Mouse (Mus musculus) urinary bladder, postnatal 10 days (tissue): ENCODE results near the gene Camta1.

ENCODE experiments used
- DNase-seq: peaks from one replicate; pipeline ENCODE4 v3.0.0; 2022; ENCODE audit warnings: low spot score

Gene Camta1

DNA sequence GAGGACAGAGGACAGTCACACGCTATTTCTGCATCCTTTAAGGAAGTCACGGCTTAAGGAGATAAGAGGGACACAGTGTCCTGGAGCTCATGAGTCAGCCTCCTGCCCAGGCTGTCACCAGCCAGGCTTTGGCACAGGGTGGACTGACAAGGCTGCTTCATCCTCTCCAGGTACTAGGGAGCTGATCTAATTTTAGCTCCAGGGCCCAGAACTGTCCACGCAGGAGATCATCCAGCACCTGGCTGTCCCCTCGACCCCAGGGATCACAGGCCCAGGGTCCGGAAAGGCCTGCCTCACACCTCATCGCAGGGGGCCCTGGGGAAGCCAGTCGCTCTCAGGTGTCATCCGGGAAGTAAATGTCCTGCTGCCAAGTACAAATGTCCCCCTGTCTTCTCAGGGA lies 341.6 kb downstream of the Camta1 start:
- DNase-seq, result no peak

DNA sequence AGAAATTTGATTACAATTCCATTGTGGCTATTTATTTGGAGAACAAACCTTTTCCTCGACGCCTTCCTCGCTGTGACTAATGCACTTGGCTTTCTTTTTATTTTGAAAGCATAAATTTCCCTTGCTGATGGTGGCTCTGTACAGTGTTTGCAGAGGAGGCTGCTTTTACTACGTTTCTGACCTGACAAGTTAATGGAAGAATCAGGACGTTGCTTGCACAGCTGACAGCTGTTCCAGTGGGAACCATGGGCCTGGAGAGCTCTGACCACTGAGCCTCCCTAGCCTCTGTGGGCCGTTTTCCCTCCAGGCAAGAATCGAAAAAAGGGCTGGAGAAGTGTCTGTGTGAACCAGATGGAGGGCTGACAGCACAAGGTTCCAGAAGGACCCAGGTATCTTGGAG lies 342.7 kb downstream of the Camta1 start:
- DNase-seq, result no peak

DNA sequence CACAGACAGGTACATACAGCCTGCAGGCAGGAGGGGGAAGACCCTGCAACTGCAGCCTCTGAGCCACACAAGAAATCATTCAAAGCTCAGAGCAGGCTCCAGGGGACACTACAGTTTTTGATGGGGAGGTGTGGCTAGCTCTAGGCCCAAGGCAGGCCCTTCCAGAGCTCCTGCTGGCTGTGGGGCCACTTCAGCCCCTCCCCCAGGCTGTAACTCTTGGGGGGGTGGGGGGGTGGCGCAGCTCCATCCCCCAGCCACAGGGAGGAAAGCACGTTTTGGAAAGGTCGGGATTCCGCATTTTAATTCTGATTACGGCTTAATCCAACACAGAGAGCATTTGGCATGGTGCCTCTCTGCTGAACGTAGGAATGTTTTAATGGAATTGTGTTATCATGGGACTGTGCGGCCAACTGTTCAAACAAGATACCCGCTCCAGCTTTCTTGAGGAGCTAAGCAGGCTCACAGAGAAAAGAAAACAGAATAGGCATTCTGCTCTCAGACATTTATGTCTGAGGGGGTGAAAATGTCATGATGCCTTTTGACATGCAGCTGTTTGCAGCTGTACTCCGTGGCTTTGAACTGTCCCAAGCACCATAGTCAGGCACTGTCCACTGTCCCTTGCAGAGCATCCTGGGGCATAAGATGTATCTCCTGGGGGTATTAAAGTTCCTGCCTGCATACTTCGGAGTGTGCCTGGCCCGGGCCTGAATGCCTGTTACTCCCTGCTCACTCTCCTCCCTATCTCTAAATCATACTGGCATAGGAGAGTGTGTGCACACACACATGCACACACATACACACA lies 344.5 kb downstream of the Camta1 start:
- no peak for DNase-seq

DNA sequence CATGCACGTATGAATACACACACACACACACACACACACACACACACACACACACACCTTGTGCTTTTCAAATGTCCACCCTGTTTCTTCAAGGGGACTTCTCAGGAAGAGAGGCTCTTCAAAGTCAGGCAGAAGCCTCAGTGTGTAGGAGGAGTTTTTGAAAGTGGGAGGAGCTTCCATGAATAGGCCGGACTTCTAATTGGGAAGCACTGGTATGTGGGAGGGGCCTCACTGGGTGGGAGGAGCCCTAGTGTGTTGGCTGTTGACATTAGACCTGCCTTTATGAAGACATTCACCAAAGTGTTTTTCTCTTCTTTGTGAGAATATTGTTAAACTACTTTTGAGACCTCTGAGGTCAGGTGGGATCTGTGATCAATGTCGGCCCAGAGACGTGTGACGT lies 346.4 kb downstream of the Camta1 start:
- no peak for DNase-seq

DNA sequence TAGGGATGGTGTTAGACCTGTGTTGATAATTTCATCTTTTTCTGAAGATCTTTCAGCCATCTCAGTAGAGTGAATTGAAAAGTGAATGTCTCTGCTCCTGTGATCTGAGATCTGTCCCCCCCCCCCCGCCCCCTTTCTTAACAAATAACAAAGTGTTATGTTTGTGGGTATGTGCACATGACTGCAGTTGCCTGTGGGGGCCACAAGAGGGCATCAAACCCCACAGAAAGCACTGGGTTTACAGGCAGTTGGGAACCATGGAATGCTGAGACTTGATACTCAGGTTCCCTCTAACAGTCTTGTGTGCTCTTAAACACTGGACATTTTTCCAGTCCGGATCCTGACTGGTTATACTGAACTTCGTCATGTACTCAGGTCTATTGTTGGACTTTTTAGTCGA lies 350.6 kb downstream of the Camta1 start:
- no peak for DNase-seq

DNA sequence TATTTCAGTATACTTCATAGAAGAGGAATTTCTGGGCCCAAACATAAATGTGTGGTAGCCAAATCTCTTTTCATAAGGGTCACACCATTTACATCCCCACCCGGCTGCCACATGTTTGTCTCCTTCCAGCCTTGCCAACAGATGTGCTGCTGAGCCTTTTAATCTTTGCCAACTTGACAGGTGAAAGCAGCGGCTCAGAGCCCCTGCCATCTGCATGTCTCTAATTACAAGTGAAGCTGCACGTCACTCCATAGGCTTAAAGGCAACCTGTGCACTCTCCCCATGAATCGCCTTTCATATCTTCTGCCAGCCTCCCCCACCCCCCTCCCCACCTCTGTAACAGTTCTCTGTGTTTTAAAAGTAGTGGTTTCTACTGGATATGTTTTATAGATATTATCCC lies 351.3 kb downstream of the Camta1 start:
- DNase-seq, result no peak

DNA sequence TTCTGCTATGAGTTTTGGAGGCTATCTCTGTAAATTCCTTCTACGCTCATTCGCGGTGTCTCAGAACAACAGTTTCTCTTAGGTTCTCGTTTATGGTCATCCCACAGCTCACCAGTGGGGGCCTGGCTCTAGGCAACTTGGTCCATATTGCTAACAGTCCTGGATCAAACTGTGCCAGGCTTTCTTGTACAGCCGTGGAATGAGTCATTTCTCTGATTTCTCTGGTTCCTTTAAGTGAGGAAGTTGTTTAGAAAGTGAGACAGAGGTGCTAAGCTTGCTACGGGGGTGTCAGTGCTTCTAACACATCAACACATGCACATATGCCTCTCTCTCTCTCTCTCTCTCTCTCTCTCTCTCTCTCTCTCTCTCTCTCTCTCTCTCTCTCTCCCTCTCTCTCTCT lies 355.0 kb downstream of the Camta1 start:
- DNase-seq, result no peak

DNA sequence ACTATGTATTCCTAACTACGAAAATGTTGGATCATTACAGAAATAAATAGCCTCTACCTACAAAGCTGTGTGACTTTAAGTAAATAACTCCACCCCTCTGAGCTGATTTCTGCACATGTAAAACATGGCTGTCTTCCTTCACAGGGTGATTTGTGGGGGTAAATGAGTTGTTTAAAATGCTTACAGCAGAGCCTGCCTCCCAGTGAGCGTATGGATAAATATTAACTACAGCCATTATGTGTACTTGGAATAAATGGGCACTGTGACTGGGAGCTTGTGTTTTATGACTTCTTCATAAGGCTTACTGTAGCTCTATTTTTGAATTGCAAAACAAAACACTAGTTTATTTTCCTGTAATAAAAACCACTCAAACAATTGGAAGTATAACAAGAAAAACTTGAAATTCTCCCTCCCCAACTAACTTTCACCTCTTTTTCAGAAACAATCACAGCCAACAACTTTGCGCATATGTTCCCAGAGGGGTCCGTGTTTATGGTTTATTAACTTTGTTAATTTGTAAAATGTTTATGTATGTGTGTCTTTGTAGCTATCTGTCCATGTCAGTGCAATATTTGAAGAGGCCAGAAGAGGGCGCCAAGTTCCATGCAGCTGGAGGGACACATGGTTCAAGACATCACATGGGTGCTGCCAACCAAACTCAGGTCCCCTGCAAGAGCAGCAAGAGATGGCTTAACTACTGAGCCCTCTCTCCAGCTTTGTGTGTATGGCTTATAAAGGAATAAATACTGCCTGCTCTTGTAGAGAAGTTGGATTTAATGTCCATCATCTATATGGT lies 363.0 kb downstream of the Camta1 start:
- DNase-seq, result no peak

DNA sequence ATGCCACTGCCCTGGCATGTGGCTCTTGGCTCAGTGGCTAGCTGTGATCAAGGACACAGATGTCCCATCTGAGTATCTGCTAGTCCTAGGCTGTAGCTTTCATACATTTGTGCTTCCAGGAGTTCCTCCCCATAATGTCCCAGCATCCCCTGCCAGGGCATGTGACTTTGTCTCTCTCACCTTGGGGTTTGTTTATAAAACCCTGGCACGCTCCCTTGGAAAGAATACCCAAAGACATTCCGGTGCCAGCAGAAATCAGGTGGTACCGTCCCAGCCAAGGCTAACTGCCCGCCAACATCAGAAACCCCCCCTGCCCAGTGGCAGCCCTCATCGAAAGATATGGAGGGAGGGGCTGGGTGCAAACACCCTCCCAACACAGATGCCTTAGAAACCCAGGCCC lies 365.1 kb downstream of the Camta1 start:
- DNase-seq, result no peak

DNA sequence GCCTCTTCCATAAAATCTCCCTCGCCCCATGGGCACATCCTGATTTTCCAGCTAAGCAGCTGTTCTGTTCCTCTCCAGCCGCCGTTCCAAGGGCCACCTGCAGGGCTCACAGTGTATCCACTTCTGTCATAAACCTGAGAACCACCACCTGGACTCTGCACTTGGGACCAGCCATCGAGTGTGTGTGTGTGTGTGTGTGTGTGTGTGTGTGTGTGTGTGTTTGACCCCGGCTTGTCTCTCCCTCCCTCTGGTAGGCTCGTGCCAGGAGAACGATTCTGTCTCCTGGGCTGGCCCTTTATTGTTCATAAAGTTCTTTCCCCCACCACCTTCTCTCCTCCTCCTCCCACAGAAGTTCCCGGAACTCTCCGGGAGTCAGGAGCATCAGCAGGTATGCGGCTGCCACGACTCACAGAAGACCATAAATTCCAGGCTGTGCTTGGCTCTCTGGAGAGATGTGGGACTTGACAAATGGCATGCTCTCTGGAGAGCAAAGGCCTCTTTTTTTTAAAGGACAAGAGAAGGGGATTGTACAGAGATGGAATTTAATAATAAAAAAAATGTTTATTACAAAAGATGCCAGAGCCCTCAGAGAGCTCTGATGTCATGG lies 366.3 kb downstream of the Camta1 start:
- no peak for DNase-seq

DNA sequence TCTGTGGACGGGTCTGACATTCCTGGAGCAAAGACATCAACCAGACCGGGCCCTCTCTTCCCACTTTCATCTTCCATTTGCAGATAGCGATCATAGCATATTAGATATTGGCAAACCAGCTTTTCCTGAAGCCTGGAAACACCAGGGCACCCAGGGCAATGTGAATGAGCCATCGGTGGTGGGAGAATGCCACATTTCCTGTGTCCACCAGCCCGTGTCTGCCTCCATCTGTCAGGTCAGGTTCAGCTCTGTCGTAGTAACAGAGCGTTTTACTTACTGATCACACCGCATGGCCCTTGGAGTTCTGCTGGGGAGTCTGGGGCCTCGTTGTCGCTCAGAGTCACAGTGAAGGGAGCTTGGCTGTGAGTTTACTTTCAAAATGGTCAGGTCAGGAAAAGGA lies 368.9 kb downstream of the Camta1 start:
- DNase-seq, result no peak

DNA sequence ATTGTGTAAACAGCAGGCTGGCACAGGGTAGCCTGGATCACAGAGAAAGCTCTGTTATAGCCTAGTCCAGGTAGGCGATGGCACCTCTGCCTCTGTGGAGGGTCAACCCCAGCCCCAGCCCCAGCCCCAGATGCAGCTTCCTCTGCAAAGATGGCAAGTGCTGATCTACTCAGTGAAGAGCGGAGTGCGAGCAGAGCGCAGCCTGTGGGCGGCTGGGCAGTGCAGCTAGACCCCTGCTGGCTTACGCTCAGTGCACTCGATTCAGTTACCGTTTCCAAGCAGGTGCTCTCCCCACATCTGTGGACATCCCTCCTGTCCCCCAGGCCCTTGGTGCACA lies 377.7 kb downstream of the Camta1 start:
- DNase-seq, result no peak

DNA sequence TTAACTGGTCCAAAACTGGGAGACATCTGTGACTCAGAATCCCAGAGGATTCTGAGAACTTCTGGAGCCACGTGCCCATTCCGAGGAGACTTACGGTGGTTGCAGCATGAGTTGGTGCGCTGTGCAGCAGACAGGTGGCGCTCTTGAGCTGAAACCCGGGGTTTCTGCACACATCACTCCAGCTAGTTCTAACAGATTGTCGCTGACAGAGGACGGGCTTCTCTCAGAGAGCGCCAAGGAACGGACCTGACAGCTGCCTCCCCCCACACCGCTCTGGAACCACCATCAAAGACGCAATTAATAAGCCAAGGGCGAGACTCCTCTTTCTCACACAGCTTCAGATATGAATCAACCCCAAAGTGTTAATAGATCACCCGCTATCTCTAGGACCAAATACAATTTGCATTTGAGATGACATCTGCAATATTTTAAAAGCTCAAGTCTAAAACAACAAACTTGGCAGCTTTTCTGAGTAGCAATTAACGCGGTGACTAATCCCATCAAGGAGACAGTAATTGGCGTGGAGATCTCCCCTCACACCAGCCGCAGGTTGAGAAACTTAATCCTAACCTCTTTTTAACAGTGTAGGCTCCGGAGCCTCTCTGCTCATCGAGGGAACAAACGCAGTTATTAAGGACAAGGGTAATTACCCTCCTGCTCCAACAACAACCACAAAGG lies 378.2 kb downstream of the Camta1 start:
- no peak for DNase-seq

DNA sequence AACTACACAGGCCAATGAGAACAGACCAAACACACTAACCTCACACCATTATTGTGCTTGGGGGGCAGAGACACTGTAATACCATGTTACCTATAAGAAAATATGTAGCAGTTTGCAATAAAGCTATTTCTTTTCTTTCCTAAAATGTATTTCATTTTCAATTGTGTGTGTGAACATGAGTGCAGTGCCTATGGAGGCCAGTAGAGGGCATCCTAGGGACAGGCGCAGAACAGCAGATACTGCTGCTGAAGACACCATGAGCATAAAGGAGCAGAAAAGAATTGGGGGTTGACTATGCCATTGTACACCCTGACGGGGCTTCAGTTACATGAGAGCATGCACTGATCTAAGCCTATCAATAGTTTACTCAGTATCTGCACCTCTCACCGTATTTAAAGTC lies 380.7 kb downstream of the Camta1 start:
- DNase-seq, result no peak

DNA sequence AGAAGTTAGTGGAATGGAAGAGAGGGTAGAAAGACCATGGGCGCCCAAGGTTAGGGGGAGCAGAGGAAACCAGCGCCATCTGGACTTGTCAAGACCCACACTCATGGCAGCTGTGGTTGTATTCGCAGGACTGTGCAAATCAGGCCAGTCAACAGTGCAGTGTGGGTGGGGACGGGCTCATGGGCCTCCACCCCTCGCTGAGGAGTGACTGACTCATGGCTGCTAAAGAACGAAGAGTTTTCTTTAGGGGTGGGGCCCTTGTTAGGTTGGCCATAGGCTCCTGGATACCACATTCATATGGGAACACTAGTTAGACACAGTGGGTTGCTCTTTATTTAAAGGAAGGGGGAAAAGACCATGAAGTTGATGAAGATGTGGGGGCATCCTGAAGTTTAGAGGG lies 383.7 kb downstream of the Camta1 start:
- no peak for DNase-seq

DNA sequence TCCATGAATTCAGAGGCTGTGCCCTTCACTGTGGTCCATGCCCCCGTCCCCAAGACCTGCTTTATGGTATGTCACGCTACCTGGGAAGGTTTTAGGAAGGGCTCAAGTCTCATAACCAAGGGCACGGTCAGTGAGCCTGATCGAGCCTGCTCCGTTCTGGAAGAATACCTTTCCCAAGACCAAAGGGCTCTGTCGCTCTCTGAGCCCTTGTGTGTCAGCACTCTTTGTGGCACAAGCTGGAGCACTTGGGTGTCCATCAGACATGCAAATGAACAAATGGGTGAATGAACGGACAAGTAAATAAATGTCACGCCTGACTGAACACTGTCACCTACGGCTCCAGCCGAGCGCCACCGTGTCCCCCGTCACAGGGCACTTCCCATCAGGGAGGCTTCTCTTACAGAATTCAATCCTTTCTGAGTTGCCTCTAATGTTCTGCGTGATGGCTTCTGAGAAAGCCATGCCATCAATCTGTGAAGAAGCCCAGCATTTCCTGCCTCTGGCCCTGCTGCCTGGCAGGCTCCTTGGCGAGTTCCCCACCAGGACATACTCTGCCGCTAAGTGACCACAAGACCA lies 386.7 kb downstream of the Camta1 start:
- no peak for DNase-seq

DNA sequence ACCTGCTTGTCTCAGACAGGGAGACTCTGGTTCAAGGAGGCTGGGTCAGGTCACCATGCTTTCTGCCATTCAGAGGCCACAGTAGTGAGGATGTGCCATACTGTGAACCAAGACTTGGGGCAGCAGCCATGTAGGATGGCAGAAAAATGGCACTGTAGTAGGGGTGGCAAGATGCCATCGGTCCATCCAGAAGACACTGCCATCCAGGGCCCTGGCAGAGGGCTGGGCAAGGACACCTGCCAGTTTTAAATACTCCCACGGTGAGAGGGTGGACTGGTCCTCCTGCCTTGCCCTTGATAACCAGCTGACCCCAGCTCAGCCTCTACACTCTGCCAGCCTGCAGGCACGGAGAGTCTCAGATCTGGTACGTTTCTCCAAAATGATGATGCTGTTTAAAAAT lies 389.8 kb downstream of the Camta1 start:
- DNase-seq, result no peak

DNA sequence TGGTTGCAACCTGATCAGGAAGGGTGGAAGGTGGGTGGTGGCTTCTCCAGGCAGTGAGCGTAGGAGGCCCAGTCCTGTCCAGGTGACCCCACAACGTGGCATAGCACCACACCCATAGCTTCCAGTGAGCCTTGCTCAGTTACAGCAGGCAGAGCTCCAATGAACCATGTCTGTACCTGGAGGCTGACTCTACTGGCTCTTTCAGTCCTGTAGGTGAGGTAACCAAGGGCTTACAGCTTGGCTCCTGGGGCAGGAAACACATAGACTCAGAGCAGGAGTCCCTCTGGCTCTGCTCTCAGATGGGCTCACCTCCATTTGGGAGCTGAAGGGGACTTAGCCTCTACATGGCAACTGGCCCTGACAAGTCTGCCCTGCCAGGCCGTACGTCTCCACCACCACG lies 393.3 kb downstream of the Camta1 start:
- DNase-seq, result no peak

DNA sequence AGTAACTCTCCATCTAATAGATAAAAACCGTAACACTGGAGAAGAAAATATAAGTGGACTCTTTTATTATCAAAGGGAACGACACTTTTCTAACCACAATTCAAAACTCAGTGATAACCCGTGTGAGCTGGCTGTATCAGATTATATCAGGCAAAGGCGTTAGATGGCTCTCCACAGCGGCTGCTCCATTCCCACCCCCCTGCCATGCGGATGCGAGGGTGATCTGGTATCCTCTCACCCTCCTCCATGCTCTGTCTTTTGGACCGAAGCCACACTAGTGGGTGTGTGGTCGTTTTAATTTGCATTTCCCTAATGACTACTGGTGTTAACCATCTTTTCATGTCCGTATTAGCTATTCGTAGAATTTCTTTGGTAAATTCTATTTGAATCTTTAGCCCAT lies 403.0 kb downstream of the Camta1 start:
- no peak for DNase-seq

DNA sequence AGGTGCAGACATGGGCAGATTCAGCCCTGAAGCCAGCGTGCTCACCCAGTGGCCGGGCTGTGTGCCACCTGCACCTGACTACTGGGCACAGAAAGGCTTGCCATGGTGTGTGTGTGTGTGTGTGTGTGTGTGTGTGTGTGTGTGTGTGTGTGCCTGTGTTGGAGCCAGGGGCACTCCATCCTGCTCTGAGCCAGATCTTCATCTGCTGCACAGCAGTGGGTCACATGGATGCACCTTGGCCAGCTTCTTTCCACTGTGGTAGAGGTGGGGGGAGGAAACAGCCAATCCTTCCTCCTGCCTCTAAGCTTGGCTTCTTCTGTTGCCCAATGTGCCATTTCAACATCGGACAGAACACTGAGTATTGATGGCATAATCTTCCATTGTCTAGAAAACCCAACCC lies 407.1 kb downstream of the Camta1 start:
- DNase-seq, result no peak

DNA sequence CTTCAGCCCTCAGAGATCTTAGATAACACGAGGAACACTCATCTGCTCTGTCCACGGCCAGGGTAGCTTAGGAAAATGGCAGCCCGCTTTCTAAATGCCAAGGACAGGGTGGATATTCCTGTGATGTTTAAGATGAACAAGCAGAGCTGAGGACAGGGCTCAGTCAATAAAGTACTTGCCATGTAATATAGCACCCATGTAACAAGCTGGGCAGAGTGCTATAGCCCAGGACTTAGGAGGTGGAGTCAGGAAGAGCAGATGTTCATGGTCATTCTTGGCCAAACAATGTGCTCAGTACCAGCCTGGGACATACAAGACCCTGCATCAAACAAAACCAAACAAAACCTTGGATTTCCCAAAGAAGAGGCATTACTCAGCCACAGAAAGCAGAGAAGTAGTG lies 407.6 kb downstream of the Camta1 start:
- no peak for DNase-seq

DNA sequence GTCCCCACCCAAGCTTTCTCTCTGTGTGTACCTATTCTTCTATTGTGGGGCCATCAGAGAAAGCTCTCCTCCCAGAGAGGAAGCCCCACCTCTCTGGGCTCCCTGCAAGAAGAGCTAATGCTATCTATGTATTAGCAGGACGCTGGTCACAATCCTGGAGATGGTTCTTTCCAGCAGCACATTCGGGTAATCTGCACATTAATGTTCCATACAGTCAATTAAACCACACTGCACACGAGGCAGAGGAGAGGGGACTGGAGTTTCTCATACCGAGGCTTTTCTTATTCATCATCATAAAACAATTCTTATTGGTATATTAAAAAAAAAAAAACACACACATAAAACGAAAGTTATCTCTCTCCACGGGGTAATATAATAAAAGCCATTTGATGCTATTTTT lies 409.8 kb downstream of the Camta1 start:
- DNase-seq, result no peak

DNA sequence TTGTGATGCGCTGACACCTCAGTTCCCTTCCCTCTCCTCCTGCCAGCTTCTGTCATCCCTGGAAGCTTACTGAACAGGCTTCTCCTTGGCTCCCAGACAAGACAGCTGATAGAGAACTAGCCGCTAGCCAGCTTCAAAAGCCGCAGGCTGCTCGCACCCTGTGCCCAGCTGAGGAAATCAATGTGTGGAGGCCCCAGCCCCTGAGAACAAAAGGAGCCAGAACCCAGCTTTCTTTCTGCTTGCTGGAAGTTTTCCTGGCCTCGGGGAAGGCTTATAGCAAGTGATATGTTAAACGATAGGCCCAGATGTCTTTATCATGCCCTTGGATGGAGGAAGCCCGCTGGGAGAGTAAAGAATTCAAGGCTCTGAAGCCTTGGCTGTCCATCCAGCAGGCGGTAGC lies 411.7 kb downstream of the Camta1 start:
- DNase-seq, result no peak
